Mouse (Mus musculus) forelimb bud, embryonic 11.5 days (tissue): ENCODE results near the gene Usp53.

Experiments used
- DNase-seq: peaks from one replicate; pipeline ENCODE4 v3.0.0-alpha.2; 2012; ENCODE audit warnings: low read depth, low spot score

Gene Usp53

DNA sequence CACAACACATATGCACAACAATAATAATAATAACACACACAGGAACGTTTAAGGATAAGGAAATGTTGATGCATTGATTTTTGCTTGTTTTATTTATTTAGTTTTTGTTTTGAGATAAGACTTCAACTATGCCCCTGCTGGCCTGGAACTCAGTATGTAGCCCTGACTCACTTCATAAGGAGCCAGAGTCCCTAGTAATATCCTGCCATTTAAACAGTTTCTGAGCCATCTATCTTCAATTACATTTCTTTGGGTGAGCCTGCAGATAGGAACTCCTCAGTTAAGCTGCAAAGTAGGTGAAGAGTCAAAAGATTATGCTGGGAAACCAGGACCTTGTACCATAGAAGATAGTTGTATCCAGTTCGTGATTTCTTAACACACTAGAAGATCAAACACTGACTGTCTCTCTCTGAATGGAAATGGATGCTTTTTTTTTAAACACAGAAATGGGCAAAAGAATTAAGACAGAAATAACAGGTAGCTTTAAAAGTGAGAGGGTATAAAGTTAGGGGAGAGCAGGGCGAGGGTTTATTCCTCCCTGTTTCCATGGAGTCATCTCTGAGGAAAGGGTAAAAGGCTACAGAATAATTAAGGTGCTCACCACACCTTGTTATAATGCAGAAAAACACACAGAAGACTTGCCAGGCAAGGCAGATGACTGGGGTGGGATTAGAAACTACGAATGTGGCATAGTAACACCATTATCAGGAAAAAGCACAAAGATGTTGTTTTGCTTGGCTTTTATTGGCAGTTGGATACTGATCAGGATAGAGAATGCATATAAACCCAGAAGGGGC is 96.6 kb downstream of the Usp53 start:
- DNase-seq, result no peak
